Mouse (Mus musculus) liver, embryonic 15.5 days (tissue): Measurements from ENCODE around the gene Col5a1. TPM values are rescaled to one million over a fixed set of nuclear protein-coding genes. Genes with fewer than 3 reads are reported as not detected.

ENCODE experiments used
- ATAC-seq: fragments of 200-750 bp; cut with Nextera tagmentation; 2 replicates; pipeline ENCODE4 v1.8.0; 2017; ENCODE audit warnings: moderate number of reproducible peaks, mild to moderate bottlenecking, moderate library complexity; ENCODE audit not compliant: insufficient read depth
- H3K27ac ChIP-seq: fragments of 300-500 bp; sonication (generic); replicated peaks from 2 replicates; pipeline ENCODE4 v1.5.1; 2015; ENCODE audit warnings: mild to moderate bottlenecking, inconsistent platforms
- H3K27me3 ChIP-seq: fragments of 300-500 bp; sonication (generic); 2 replicates; pipeline ENCODE4 v1.6.1; 2015; ENCODE audit warnings: mild to moderate bottlenecking, inconsistent platforms
- H3K36me3 ChIP-seq: fragments of 300-500 bp; sonication (generic); replicated peaks from 2 replicates; pipeline ENCODE4 v1.6.1; 2015; ENCODE audit warnings: moderate library complexity, mild to moderate bottlenecking, inconsistent platforms
- H3K4me1 ChIP-seq: fragments of 300-500 bp; sonication (generic); replicated peaks from 2 replicates; pipeline ENCODE4 v1.6.1; 2015; ENCODE audit warnings: inconsistent platforms
- H3K4me2 ChIP-seq: fragments of 300-500 bp; sonication (generic); 2 replicates; pipeline ENCODE4 v1.6.1; 2015; ENCODE audit warnings: moderate library complexity, mild to moderate bottlenecking, inconsistent platforms
- H3K4me3 ChIP-seq: fragments of 300-500 bp; sonication (generic); replicated peaks from 2 replicates; pipeline ENCODE4 v1.5.1; 2015; ENCODE audit warnings: mild to moderate bottlenecking, inconsistent platforms
- H3K9ac ChIP-seq: fragments of 300-500 bp; sonication (generic); 2 replicates; pipeline ENCODE4 v1.6.1; 2015; ENCODE audit warnings: moderate library complexity, mild to moderate bottlenecking, inconsistent platforms
- H3K9me3 ChIP-seq: fragments of 300-500 bp; sonication (generic); replicated peaks from 2 replicates; pipeline ENCODE4 v1.6.1; 2016; ENCODE audit warnings: inconsistent platforms
- WGBS: fragments of 180-500 bp; shearing (Covaris S2); methylation state at CpG from one replicate; pipeline ENCODE4 v1.1.7; 2015; ENCODE audit warnings: mixed read lengths; ENCODE audit not compliant: insufficient replicate concordance; 5-methylcytosine and 5-hydroxymethylcytosine counted together
- polyA plus RNA-seq: library from polyadenylated mRNA; unstranded; fragments of >200 nt; fragmentation: Nextera tagmentation; extraction: Ambion mirVana; gene quantifications from 2 replicates; pipeline ENCODE4 v1.2.1, GENCODE M21; 2015

The Col5a1 gene
- polyA plus RNA-seq, 1 experiment from 2014 or later: 11.2 TPM

GRCm38 (mm10) chr2:27870586-27870985 lies 15.6 kb upstream of the Col5a1 start:
- H3K9me3 ChIP-seq: no peaks in the 10 kb centered on the region
- H3K27ac ChIP-seq: no peak overlapping the region
- no peaks in the 10 kb centered on the region for H3K4me1 ChIP-seq
- no peaks in the 10 kb centered on the region for H3K36me3 ChIP-seq
- 70% methylated on average over 1 of the region's 1 CpGs for WGBS
- H3K4me2 ChIP-seq: no peak overlapping the region
- no peak overlapping the region for H3K4me3 ChIP-seq
- no peak overlapping the region for H3K9ac ChIP-seq
- peaks cover 7% of the 10 kb centered on the region; the same call in 1 of the 2 replicates for H3K27me3 ChIP-seq
- ATAC-seq: no peak

- H3K4me3 ChIP-seq: no peak overlapping the region
- no peak overlapping the region for H3K9ac ChIP-seq
- peak; percentile 79 for ATAC-seq
- H3K4me1 ChIP-seq: no peaks in the 10 kb centered on the region
- no peak overlapping the region for H3K27ac ChIP-seq
- H3K4me2 ChIP-seq: no peak overlapping the region
- WGBS: 11% methylated on average over 4 of the region's 4 CpGs
- H3K9me3 ChIP-seq: no peaks in the 10 kb centered on the region
- peaks cover 7% of the 10 kb centered on the region; the same call in 1 of the 2 replicates for H3K27me3 ChIP-seq
- H3K36me3 ChIP-seq: no peaks in the 10 kb centered on the region
These were observed 15.2 kb upstream of the Col5a1 start for GRCm38 (mm10) chr2:27871056-27871455.

GRCm38 (mm10) chr2:27872276-27872675 lies 13.9 kb upstream of the Col5a1 start:
- 54% methylated on average over 3 of the region's 3 CpGs for WGBS
- H3K27me3 ChIP-seq: peaks cover 7% of the 10 kb centered on the region; the same call in 1 of the 2 replicates
- H3K9ac ChIP-seq: no peak overlapping the region
- no peak overlapping the region for H3K4me3 ChIP-seq
- H3K9me3 ChIP-seq: no peaks in the 10 kb centered on the region
- H3K4me1 ChIP-seq: no peaks in the 10 kb centered on the region
- H3K27ac ChIP-seq: no peak overlapping the region
- ATAC-seq: no peak
- H3K4me2 ChIP-seq: no peak overlapping the region
- H3K36me3 ChIP-seq: no peaks in the 10 kb centered on the region

- no peak overlapping the region for H3K4me2 ChIP-seq
- no peak overlapping the region for H3K27ac ChIP-seq
- H3K27me3 ChIP-seq: peaks cover 7% of the 10 kb centered on the region; the same call in 1 of the 2 replicates
- no peak for ATAC-seq
- no peaks in the 10 kb centered on the region for H3K9me3 ChIP-seq
- H3K36me3 ChIP-seq: no peaks in the 10 kb centered on the region
- 56% methylated on average over 5 of the region's 5 CpGs for WGBS
- no peak overlapping the region for H3K4me3 ChIP-seq
- no peaks in the 10 kb centered on the region for H3K4me1 ChIP-seq
- no peak overlapping the region for H3K9ac ChIP-seq
These were observed 13.2 kb upstream of the Col5a1 start for GRCm38 (mm10) chr2:27873030-27873429.

- Histone ChIP-seq H3K27me3 (peaks cover 7% of the 10 kb centered on the region; the same call in 1 of the 2 replicates), H3K9me3 (no peaks in the 10 kb centered on the region), H3K4me1 (no peaks in the 10 kb centered on the region), H3K36me3 (no peaks in the 10 kb centered on the region), H3K4me2 (no peak overlapping the region), H3K27ac (no peak overlapping the region), H3K9ac (no peak overlapping the region), H3K4me3 (no peak overlapping the region)
- WGBS: 55% methylated on average over 3 of the region's 3 CpGs
- no peak for ATAC-seq
These were observed 11.6 kb upstream of the Col5a1 start for GRCm38 (mm10) chr2:27874596-27874995.

- Histone ChIP-seq H3K27me3 (peaks cover 7% of the 10 kb centered on the region; the same call in 1 of the 2 replicates), H3K27ac (no peak overlapping the region), H3K4me3 (no peak overlapping the region), H3K9ac (no peak overlapping the region), H3K4me1 (no peaks in the 10 kb centered on the region), H3K4me2 (no peak overlapping the region), H3K9me3 (no peaks in the 10 kb centered on the region), H3K36me3 (no peaks in the 10 kb centered on the region)
- 44% methylated on average over 5 of the region's 5 CpGs for WGBS
- ATAC-seq: no peak
These were observed 11.0 kb upstream of the Col5a1 start for GRCm38 (mm10) chr2:27875231-27875630.

- Histone ChIP-seq H3K9ac (no peak overlapping the region), H3K4me2 (no peak overlapping the region), H3K36me3 (no peaks in the 10 kb centered on the region), H3K9me3 (no peaks in the 10 kb centered on the region), H3K27ac (no peak overlapping the region), H3K27me3 (peaks cover 7% of the 10 kb centered on the region; the same call in 1 of the 2 replicates), H3K4me3 (no peak overlapping the region), H3K4me1 (no peaks in the 10 kb centered on the region)
- no peak for ATAC-seq
- WGBS: 55% methylated on average over 5 of the region's 5 CpGs
These were observed 10.4 kb upstream of the Col5a1 start for GRCm38 (mm10) chr2:27875786-27876185.

- H3K4me2 ChIP-seq: no peak overlapping the region
- H3K36me3 ChIP-seq: no peaks in the 10 kb centered on the region
- H3K4me1 ChIP-seq: no peaks in the 10 kb centered on the region
- no peak overlapping the region for H3K9ac ChIP-seq
- 62% methylated on average over 13 of the region's 13 CpGs for WGBS
- peaks cover 7% of the 10 kb centered on the region; the same call in 1 of the 2 replicates for H3K27me3 ChIP-seq
- no peak for ATAC-seq
- no peaks in the 10 kb centered on the region for H3K9me3 ChIP-seq
- no peak overlapping the region for H3K4me3 ChIP-seq
- no peak overlapping the region for H3K27ac ChIP-seq
These were observed 9.3 kb upstream of the Col5a1 start for GRCm38 (mm10) chr2:27876724-27877504.

GRCm38 (mm10) chr2:27878066-27878465 lies 8.2 kb upstream of the Col5a1 start:
- Histone ChIP-seq H3K9ac (no peak overlapping the region), H3K27me3 (peaks cover 10% of the 10 kb centered on the region; the same call in 1 of the 2 replicates), H3K27ac (no peak overlapping the region), H3K36me3 (no peaks in the 10 kb centered on the region), H3K4me2 (no peak overlapping the region), H3K4me1 (no peaks in the 10 kb centered on the region), H3K9me3 (no peaks in the 10 kb centered on the region), H3K4me3 (no peak overlapping the region)
- ATAC-seq: no peak
- 54% methylated on average over 5 of the region's 5 CpGs for WGBS

- ATAC-seq: no peak
- H3K9ac ChIP-seq: no peak overlapping the region
- no peaks in the 10 kb centered on the region for H3K9me3 ChIP-seq
- WGBS: 67% methylated on average over 7 of the region's 7 CpGs
- peaks cover 6% of the 10 kb centered on the region; the same call in 1 of the 2 replicates for H3K4me1 ChIP-seq
- H3K36me3 ChIP-seq: no peaks in the 10 kb centered on the region
- no peak overlapping the region for H3K4me2 ChIP-seq
- H3K27me3 ChIP-seq: peaks cover 56% of the 10 kb centered on the region
- no peak overlapping the region for H3K27ac ChIP-seq
- no peak overlapping the region for H3K4me3 ChIP-seq
These were observed 2.9 kb upstream of the Col5a1 start for GRCm38 (mm10) chr2:27883276-27883675.

GRCm38 (mm10) chr2:27885456-27886147 lies 623 bp upstream of the Col5a1 start:
- WGBS: 12% methylated on average over 12 of the region's 12 CpGs
- H3K36me3 ChIP-seq: no peaks in the 10 kb centered on the region
- peaks cover 77% of the 10 kb centered on the region for H3K27me3 ChIP-seq
- H3K9me3 ChIP-seq: no peaks in the 10 kb centered on the region
- no peak overlapping the region for H3K9ac ChIP-seq
- peak overlapping the region; percentile 50 for H3K4me3 ChIP-seq
- ATAC-seq: peak; percentile 61; the same call in 1 of the 2 replicates
- H3K27ac ChIP-seq: no peak overlapping the region
- H3K4me2 ChIP-seq: peak overlapping the region; percentile 70
- H3K4me1 ChIP-seq: peaks cover 8% of the 10 kb centered on the region; the same call in 1 of the 2 replicates
